Mouse (Mus musculus) forebrain, embryonic 11.5 days (tissue): ENCODE measurements at regions not wholly inside any gene's neighbourhood (a gene's known extent, or its start where the extent isn't known, plus 50 kb on each side); places are given as distances from the start of the nearest gene placed in this dataset.
A peak's percentile ranks its signal among the peaks of the same experiment; 100 is the strongest.

Source experiments
- ATAC-seq: fragments of 200-750 bp; cut with Nextera tagmentation; replicated peaks from 2 replicates; pipeline ENCODE4 v1.8.0; 2017; ENCODE audit warnings: moderate TSS enrichment; ENCODE audit not compliant: low FRiP score
- DNase-seq: peaks from one replicate; pipeline ENCODE4 v3.0.0-alpha.2; 2017; ENCODE audit warnings: low spot score
- H3K27ac ChIP-seq: fragments of 300-500 bp; sonication (generic); 2 replicates; pipeline ENCODE4 v1.5.1; 2014; ENCODE audit warnings: low read depth, low read length
- H3K27me3 ChIP-seq: fragments of 300-500 bp; sonication (generic); 2 replicates; pipeline ENCODE4 v1.6.1; 2014; ENCODE audit warnings: mild to moderate bottlenecking, low read length, mixed read lengths; ENCODE audit not compliant: control insufficient read depth, insufficient read depth
- H3K36me3 ChIP-seq: fragments of 300-500 bp; sonication (generic); 2 replicates; pipeline ENCODE4 v1.6.1; 2014; ENCODE audit warnings: mild to moderate bottlenecking, low read length, moderate library complexity, mixed read lengths; ENCODE audit not compliant: control insufficient read depth, insufficient read depth
- H3K4me1 ChIP-seq: fragments of 300-500 bp; sonication (generic); replicated peaks from 2 replicates; pipeline ENCODE4 v1.6.1; 2014; ENCODE audit warnings: low read length, mixed read lengths; ENCODE audit not compliant: control insufficient read depth, insufficient read depth
- H3K4me2 ChIP-seq: fragments of 300-500 bp; sonication (generic); 2 replicates; pipeline ENCODE4 v1.6.1; 2014; ENCODE audit warnings: low read depth, mild to moderate bottlenecking, low read length, moderate library complexity, mixed read lengths; ENCODE audit not compliant: severe bottlenecking
- H3K4me3 ChIP-seq: fragments of 300-500 bp; sonication (generic); 2 replicates; pipeline ENCODE4 v1.5.1; 2014; ENCODE audit warnings: low read depth, low read length
- H3K9ac ChIP-seq: fragments of 300-500 bp; sonication (generic); 2 replicates; pipeline ENCODE4 v1.6.1; 2014; ENCODE audit warnings: low read length
- H3K9me3 ChIP-seq: fragments of 300-500 bp; sonication (generic); 2 replicates; pipeline ENCODE4 v1.6.1; 2016; ENCODE audit warnings: low read length, mixed read lengths; ENCODE audit not compliant: control insufficient read depth
- whole genome bisulfite sequencing: fragments of 180-500 bp; shearing (Covaris S2); extraction: QIAGEN DNeasy Blood & Tissue Kit; methylation state at CpG from one replicate; pipeline ENCODE4 v1.1.7; 2014; 5-methylcytosine and 5-hydroxymethylcytosine counted together

DNA sequence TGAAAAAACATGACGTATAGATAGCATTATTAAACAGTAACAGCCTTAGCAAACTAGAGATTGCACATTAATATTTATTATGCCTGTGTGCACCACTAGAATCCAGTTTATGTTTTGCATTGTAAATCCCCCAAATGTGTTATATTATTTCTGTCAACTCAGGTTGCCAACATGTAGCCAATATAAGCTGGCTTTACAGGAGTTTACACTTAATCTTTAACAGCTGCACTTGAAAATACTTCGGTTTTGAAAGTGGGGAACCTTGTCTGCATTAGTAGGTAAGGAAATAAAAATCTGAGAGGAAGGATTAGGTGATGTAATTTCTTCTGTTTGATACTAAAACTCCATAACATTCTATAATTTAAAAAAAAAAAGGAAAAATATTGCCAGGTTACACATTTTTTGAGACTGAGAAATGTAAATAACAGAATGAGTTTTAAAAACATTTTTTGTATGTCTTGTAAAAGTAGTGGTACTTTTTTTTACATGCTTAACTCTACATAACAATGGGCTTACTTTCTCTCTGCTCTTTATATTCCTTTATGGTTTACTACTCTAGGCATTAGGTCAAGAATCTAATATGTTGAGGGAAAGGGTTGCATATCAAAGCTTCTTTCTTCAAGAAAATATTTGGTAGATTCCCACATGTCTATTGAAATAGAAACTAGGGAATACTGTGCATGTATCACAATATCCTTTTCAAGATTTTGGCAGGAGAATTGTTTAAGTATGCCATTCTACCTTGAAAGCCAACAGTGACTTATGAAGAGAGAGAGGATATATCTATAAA is 214.2 kb upstream of the Adamts5 start:
- H3K4me3 ChIP-seq: no peak overlapping the region
- DNase-seq (no peak), ATAC-seq (no peak)
- no peak overlapping the region for H3K9ac ChIP-seq
- no peaks in the 10 kb centered on the region for H3K36me3 ChIP-seq
- no peaks in the 10 kb centered on the region for H3K27me3 ChIP-seq
- 80% methylated on average over 2 of the region's 2 CpGs for WGBS
- H3K27ac ChIP-seq: no peak overlapping the region
- H3K4me1 ChIP-seq: no peaks in the 10 kb centered on the region
- H3K9me3 ChIP-seq: no peaks in the 10 kb centered on the region
- H3K4me2 ChIP-seq: no peak overlapping the region

DNA sequence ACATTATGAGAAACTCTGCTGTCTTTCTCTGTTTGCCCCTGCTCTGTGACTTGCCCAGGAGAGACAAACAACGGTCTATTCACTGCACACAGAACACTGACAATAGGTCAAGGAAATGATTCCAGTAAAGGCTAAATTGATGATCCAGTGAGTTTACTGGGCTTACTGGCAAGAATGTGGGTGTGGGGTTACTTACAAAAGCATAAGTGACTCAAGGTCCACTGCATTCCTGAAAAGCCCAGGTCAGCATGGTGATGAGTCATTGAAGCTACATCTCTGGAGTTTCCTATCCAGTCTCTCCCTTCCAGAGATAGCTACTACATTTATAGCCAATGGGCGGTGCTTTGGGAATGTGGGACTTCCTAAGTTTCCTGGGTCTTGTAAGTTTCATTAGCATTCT is 192.8 kb upstream of the Adamts5 start:
- Histone ChIP-seq H3K27ac (no peak overlapping the region), H3K4me1 (no peaks in the 10 kb centered on the region), H3K4me2 (no peak overlapping the region), H3K9ac (no peak overlapping the region), H3K27me3 (no peaks in the 10 kb centered on the region), H3K4me3 (no peak overlapping the region), H3K9me3 (no peaks in the 10 kb centered on the region), H3K36me3 (no peaks in the 10 kb centered on the region)
- DNase-seq: no peak
- no peak for ATAC-seq
- WGBS: 89% methylated on average over 2 of the region's 2 CpGs

DNA sequence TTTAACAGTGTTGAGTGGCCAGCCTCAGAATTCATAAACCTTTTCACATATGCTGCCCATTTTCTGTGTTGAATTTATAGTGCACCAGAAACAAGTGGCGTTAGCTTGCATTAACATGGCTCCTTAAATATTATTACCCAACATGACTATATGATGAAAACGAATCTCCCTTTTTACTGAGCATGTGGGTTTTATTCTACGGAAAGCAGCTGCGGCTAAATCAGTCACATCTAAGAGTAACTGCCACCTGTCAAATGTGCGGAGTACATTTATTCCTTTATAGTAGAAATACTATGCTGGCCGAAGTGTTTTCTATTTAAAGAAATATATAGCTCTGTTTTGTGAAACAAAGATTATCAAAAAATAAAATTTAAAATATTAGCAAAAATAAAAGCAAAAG is 188.5 kb upstream of the Adamts5 start:
- Histone ChIP-seq H3K36me3 (no peaks in the 10 kb centered on the region), H3K27me3 (no peaks in the 10 kb centered on the region), H3K4me3 (no peak overlapping the region), H3K4me1 (no peaks in the 10 kb centered on the region), H3K4me2 (no peak overlapping the region), H3K9ac (no peak overlapping the region), H3K9me3 (no peaks in the 10 kb centered on the region), H3K27ac (no peak overlapping the region)
- ATAC-seq (no peak), DNase-seq (no peak)
- 93% methylated on average over 6 of the region's 6 CpGs for WGBS

DNA sequence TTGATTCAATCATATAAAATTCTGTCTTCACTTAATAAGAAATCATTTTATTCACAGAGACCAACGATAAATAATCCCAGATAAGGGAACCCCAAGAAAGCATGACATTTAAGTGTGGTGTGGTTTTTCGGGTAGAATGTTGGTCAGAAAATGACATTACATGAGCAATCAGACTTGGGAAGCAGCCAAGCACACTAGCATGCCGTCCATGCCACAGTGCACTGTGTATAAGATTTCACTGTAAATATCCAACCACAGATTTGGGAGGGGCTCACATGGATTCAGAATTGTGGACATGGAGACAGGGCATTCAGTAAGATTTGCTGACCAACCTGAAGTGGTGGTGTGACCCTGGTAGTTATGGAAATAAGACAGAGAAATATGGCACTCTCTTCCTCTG is 185.8 kb upstream of the Adamts5 start:
- Histone ChIP-seq H3K9me3 (no peaks in the 10 kb centered on the region), H3K4me3 (no peak overlapping the region), H3K36me3 (no peaks in the 10 kb centered on the region), H3K9ac (no peak overlapping the region), H3K27me3 (no peaks in the 10 kb centered on the region), H3K4me1 (no peaks in the 10 kb centered on the region), H3K27ac (no peak overlapping the region), H3K4me2 (no peak overlapping the region)
- no peak for DNase-seq
- WGBS: 83% methylated on average over 3 of the region's 3 CpGs
- ATAC-seq: no peak

DNA sequence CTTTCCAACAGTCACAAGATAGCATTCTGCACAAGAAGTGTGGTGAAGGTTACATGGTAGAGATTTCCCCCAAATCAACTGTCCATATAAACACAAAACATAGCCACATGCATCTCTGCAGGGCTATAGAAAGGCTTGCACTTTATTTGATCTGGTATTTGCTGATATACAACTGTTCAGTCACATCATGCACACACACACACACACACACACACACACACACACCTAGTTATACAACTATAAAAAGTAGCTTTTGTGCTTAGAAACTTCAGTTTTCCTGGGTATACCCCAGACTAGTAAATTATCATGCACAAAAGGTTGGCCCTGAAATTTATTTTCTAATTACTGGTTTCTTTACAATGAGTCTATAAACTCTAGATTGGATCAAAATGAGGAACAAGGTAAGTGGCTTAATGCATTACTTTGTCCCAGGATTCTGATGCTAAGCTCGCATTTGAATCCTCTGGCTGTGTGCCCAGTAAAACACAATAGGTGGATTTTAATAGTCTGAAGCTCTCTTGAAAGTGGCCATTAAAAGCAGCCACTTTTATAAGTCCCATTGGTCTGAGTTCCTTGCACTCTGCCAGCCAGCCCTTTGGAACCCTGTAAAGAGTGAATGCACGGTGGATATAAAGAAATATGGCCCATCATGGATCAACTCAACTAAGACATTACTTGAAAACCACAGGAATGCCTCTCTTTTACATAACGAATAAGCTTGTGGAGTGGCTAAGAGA is 166.2 kb upstream of the Adamts5 start:
- Histone ChIP-seq H3K4me1 (peaks cover 7% of the 10 kb centered on the region; the same call in 1 of the 2 replicates), H3K9me3 (no peaks in the 10 kb centered on the region), H3K36me3 (no peaks in the 10 kb centered on the region), H3K27me3 (no peaks in the 10 kb centered on the region), H3K4me3 (no peak overlapping the region), H3K9ac (no peak overlapping the region), H3K27ac (no peak overlapping the region), H3K4me2 (no peak overlapping the region)
- WGBS: 17% methylated on average over 3 of the region's 3 CpGs
- DNase-seq: peak; percentile 57
- peak; percentile 90 for ATAC-seq

DNA sequence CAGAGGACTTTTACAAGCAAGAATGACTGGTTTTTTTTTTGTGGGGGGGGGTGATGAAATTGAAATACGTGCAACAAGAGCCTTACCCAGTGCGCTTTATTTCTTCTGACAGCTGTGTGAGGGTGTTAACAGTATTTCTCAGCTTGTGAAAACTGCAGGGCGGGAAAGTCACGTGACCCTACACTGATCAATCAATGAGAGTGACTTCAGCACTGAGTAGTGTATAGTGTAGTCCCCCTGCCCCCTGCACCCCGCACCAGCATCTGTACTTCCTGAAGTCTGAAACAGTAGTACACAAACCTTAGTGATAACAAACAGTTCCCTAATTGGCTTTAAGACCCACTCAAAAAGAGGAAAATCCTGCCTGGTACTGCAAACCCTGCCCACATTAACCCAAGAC is 158.5 kb upstream of the Adamts5 start:
- H3K27me3 ChIP-seq: no peaks in the 10 kb centered on the region
- no peaks in the 10 kb centered on the region for H3K36me3 ChIP-seq
- H3K9me3 ChIP-seq: no peaks in the 10 kb centered on the region
- ATAC-seq: peak; percentile 51; the same call in 1 of the 2 replicates
- DNase-seq: no peak
- no peak overlapping the region for H3K9ac ChIP-seq
- WGBS: 88% methylated on average over 5 of the region's 5 CpGs
- H3K4me3 ChIP-seq: no peak overlapping the region
- no peak overlapping the region for H3K27ac ChIP-seq
- H3K4me2 ChIP-seq: no peak overlapping the region
- H3K4me1 ChIP-seq: no peaks in the 10 kb centered on the region

DNA sequence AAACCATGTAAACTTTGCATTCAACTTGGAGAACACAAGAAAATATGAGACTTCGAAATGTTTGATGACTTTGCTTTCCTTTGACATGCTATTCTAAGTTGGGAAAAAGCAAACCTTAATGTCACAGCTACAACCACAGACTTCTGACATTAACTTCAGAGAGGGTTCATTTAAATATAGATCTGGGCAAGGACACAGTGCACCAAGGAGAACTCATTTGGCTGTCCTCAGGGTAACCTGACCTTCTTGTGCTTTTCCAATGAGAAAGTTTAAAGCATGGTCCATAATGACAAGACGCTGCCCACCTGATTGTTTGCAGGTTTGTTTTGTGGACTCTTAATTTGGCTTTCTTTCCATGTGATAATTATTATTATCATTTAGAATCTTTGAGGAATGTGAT is 143.1 kb upstream of the Adamts5 start:
- DNase-seq (no peak), ATAC-seq (no peak)
- Histone ChIP-seq H3K4me2 (no peak overlapping the region), H3K9ac (no peak overlapping the region), H3K27me3 (no peaks in the 10 kb centered on the region), H3K36me3 (no peaks in the 10 kb centered on the region), H3K4me3 (no peak overlapping the region), H3K27ac (no peak overlapping the region), H3K4me1 (no peaks in the 10 kb centered on the region), H3K9me3 (no peaks in the 10 kb centered on the region)
- WGBS: 83% methylated on average over 2 of the region's 2 CpGs

DNA sequence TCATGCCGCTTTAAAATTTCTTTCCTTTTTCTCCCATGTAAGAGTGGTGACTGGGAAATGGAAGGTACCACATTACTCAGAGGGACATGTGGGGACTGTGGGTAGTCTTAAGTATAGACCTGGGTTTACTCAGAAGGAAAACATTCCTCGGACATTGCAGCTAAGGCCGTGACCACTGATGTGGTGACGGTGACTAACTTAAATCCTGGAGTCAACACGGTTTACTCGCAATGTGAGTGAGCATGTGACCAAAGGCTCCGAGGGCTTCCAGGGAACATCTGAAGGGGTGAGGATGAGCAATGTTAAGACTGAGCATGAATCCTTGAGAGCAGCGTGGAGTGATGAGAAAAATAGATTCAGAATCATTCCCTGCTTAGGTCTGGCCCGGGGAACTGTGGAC is 133.1 kb upstream of the Adamts5 start:
- Histone ChIP-seq H3K27ac (no peak overlapping the region), H3K27me3 (no peaks in the 10 kb centered on the region), H3K36me3 (no peaks in the 10 kb centered on the region), H3K4me1 (no peaks in the 10 kb centered on the region), H3K4me3 (no peak overlapping the region), H3K4me2 (no peak overlapping the region), H3K9me3 (no peaks in the 10 kb centered on the region), H3K9ac (no peak overlapping the region)
- ATAC-seq (no peak), DNase-seq (no peak)
- WGBS: 91% methylated on average over 9 of the region's 9 CpGs

DNA sequence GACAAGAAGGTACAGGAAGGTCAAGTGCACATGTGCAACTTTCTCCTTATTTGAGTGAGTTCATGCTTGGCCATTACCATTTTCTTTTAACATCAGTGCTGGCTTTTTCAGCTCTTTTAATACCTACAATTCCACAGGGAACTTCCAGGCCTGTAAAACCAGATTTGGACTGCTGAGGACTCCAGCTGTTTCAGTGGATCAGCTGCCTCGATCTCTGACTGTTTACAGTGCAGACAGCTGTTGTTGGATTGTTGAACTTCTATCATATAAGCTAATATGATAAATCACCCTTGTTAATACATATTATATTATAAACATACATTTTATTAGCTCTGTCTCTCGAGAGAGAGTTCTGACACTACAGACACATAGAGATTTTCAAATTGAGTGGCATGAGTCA is 126.1 kb upstream of the Adamts5 start:
- no peak overlapping the region for H3K9ac ChIP-seq
- H3K4me3 ChIP-seq: no peak overlapping the region
- H3K27me3 ChIP-seq: no peaks in the 10 kb centered on the region
- ATAC-seq: no peak
- no peak overlapping the region for H3K4me2 ChIP-seq
- no peak overlapping the region for H3K27ac ChIP-seq
- H3K9me3 ChIP-seq: no peaks in the 10 kb centered on the region
- no peaks in the 10 kb centered on the region for H3K4me1 ChIP-seq
- DNase-seq: no peak
- 76% methylated on average over 2 of the region's 2 CpGs for WGBS
- no peaks in the 10 kb centered on the region for H3K36me3 ChIP-seq
